Mouse (Mus musculus): ENCODE results near the gene Kirrel3.

- TF ChIP-seq EP300 (IDR thresholded peaks at IDR 0.05) (no peak), CTCF (IDR thresholded peaks at IDR 0.05) (no peak)
Measured at GRCm38 (mm10) chr9:34586080-34586479, 100.4 kb downstream of the Kirrel3 start.

Data from lung, postnatal 0 days (tissue).